Mouse (Mus musculus) lung, embryonic 15.5 days (tissue): ENCODE results near the gene Kcns1. TPM values are rescaled to one million over a fixed set of nuclear protein-coding genes. Genes with fewer than 3 reads are reported as not detected.

Source experiments
- ATAC-seq: fragments of 200-750 bp; cut with Nextera tagmentation; 2 replicates; pipeline ENCODE4 v1.8.0; 2017; ENCODE audit warnings: moderate number of reproducible peaks, borderline replicate concordance; ENCODE audit not compliant: low FRiP score, low TSS enrichment; ENCODE audit errors: extremely low read depth
- H3K27ac ChIP-seq: fragments of 300-500 bp; sonication (generic); 2 replicates; pipeline ENCODE4 v1.5.1; 2015; ENCODE audit warnings: moderate library complexity, mild to moderate bottlenecking, inconsistent platforms
- H3K27me3 ChIP-seq: fragments of 300-500 bp; sonication (generic); 2 replicates; pipeline ENCODE4 v1.6.1; 2015; ENCODE audit warnings: inconsistent platforms
- H3K36me3 ChIP-seq: fragments of 300-500 bp; sonication (generic); 2 replicates; pipeline ENCODE4 v1.6.1; 2015; ENCODE audit warnings: inconsistent platforms
- H3K4me1 ChIP-seq: fragments of 300-500 bp; sonication (generic); 2 replicates; pipeline ENCODE4 v1.6.1; 2015; ENCODE audit warnings: inconsistent platforms
- H3K4me2 ChIP-seq: fragments of 300-500 bp; sonication (generic); 2 replicates; pipeline ENCODE4 v1.6.1; 2015; ENCODE audit warnings: inconsistent platforms, mild to moderate bottlenecking, moderate library complexity
- H3K4me3 ChIP-seq: fragments of 300-500 bp; sonication (generic); 2 replicates; pipeline ENCODE4 v1.5.1; 2015; ENCODE audit warnings: mild to moderate bottlenecking, inconsistent platforms
- H3K9ac ChIP-seq: fragments of 300-500 bp; sonication (generic); 2 replicates; pipeline ENCODE4 v1.6.1; 2015; ENCODE audit warnings: inconsistent platforms
- H3K9me3 ChIP-seq: fragments of 300-500 bp; sonication (generic); 2 replicates; pipeline ENCODE4 v1.6.1; 2016; ENCODE audit warnings: inconsistent platforms
- WGBS: fragments of 180-500 bp; shearing (Covaris S2); methylation state at CpG from one replicate; pipeline ENCODE4 v1.1.7; 2015; 5-methylcytosine and 5-hydroxymethylcytosine counted together
- polyA plus RNA-seq: library from polyadenylated mRNA; unstranded; fragments of >200 nt; fragmentation: Nextera tagmentation; extraction: Ambion mirVana; gene quantifications from 2 replicates; pipeline ENCODE4 v1.2.1, GENCODE M21; 2015

Gene Kcns1
- polyA plus RNA-seq, 1 experiment from 2014 or later, result not detected

GRCm38 (mm10) chr2:164188722-164189121, 17.8 kb upstream of the Kcns1 start:
- Histone ChIP-seq H3K4me2 (no peak overlapping the region), H3K4me3 (no peak overlapping the region), H3K27ac (no peak overlapping the region), H3K36me3 (no peaks in the 10 kb centered on the region), H3K9ac (no peak overlapping the region), H3K4me1 (no peaks in the 10 kb centered on the region; the same call in 1 of the 2 replicates), H3K27me3 (no peaks in the 10 kb centered on the region), H3K9me3 (no peaks in the 10 kb centered on the region)
- 21% methylated on average over 5 of the region's 5 CpGs for WGBS
- no peak for ATAC-seq

GRCm38 (mm10) chr2:164184145-164184719, 13.3 kb upstream of the Kcns1 start:
- Histone ChIP-seq H3K4me1 (no peaks in the 10 kb centered on the region; the same call in 1 of the 2 replicates), H3K4me2 (no peak overlapping the region), H3K9ac (no peak overlapping the region), H3K4me3 (no peak overlapping the region), H3K36me3 (no peaks in the 10 kb centered on the region), H3K27ac (no peak overlapping the region), H3K9me3 (no peaks in the 10 kb centered on the region), H3K27me3 (no peaks in the 10 kb centered on the region)
- peak; percentile 12; the same call in 1 of the 2 replicates for ATAC-seq
- WGBS, result 37% methylated on average over 9 of the region's 9 CpGs

GRCm38 (mm10) chr2:164183340-164183739, 12.4 kb upstream of the Kcns1 start:
- Histone ChIP-seq H3K9me3 (no peaks in the 10 kb centered on the region), H3K4me1 (no peaks in the 10 kb centered on the region; the same call in 1 of the 2 replicates), H3K27me3 (no peaks in the 10 kb centered on the region), H3K36me3 (no peaks in the 10 kb centered on the region), H3K9ac (no peak overlapping the region), H3K27ac (no peak overlapping the region; the same call in 1 of the 2 replicates), H3K4me2 (no peak overlapping the region), H3K4me3 (no peak overlapping the region)
- 54% methylated on average over 9 of the region's 9 CpGs for WGBS
- no peak for ATAC-seq

- H3K27me3 ChIP-seq, result peaks cover 4% of the 10 kb centered on the region; the same call in 1 of the 2 replicates
- ATAC-seq, result no peak
- H3K4me2 ChIP-seq, result no peak within 1 kb of the TSS
- no peak within 1 kb of the TSS for H3K9ac ChIP-seq
- no peaks in the 10 kb centered on the region for H3K9me3 ChIP-seq
- 67% methylated on average over 7 of the region's 7 CpGs for WGBS
- H3K36me3 ChIP-seq, result no peaks in the 10 kb centered on the region
- H3K4me3 ChIP-seq, result no peak within 1 kb of the TSS
- no peak within 1 kb of the TSS; the same call in 1 of the 2 replicates for H3K27ac ChIP-seq
- no peaks in the 10 kb centered on the region; the same call in 1 of the 2 replicates for H3K4me1 ChIP-seq
Observed at GRCm38 (mm10) chr2:164182692-164183255, 11.9 kb upstream of the Kcns1 start, which contains the start of gene Wfdc5. Gene Wfdc5 (minus strand): TSS chr2:164182742.

GRCm38 (mm10) chr2:164180770-164181169, 9.9 kb upstream of the Kcns1 start:
- Histone ChIP-seq H3K9me3 (no peaks in the 10 kb centered on the region), H3K4me3 (no peak overlapping the region), H3K4me1 (no peaks in the 10 kb centered on the region; the same call in 1 of the 2 replicates), H3K27ac (no peak overlapping the region), H3K36me3 (no peaks in the 10 kb centered on the region), H3K27me3 (peaks cover 5% of the 10 kb centered on the region; the same call in 1 of the 2 replicates), H3K4me2 (no peak overlapping the region), H3K9ac (no peak overlapping the region)
- ATAC-seq, result 0 out of 2 replicates have a peak, but pooled peaks have one; percentile 10
- WGBS, result 65% methylated on average over 4 of the region's 4 CpGs

- ATAC-seq, result no peak
- Histone ChIP-seq H3K36me3 (no peaks in the 10 kb centered on the region), H3K27me3 (peaks cover 5% of the 10 kb centered on the region; the same call in 1 of the 2 replicates), H3K27ac (no peak overlapping the region), H3K9me3 (no peaks in the 10 kb centered on the region), H3K4me3 (no peak overlapping the region), H3K9ac (no peak overlapping the region), H3K4me2 (no peak overlapping the region), H3K4me1 (no peaks in the 10 kb centered on the region; the same call in 1 of the 2 replicates)
- WGBS, result 47% methylated on average over 3 of the region's 3 CpGs
Observed at GRCm38 (mm10) chr2:164180124-164180523, 9.2 kb upstream of the Kcns1 start.

GRCm38 (mm10) chr2:164177831-164178230, 6.9 kb upstream of the Kcns1 start:
- Histone ChIP-seq H3K36me3 (no peaks in the 10 kb centered on the region), H3K9ac (no peak overlapping the region), H3K27ac (no peak overlapping the region), H3K4me2 (no peak overlapping the region), H3K4me3 (no peak overlapping the region), H3K9me3 (no peaks in the 10 kb centered on the region), H3K27me3 (peaks cover 16% of the 10 kb centered on the region), H3K4me1 (no peaks in the 10 kb centered on the region)
- WGBS, result 78% methylated on average over 5 of the region's 5 CpGs
- no peak for ATAC-seq

GRCm38 (mm10) chr2:164175850-164176249, 4.9 kb upstream of the Kcns1 start:
- H3K4me1 ChIP-seq, result peaks cover 3% of the 10 kb centered on the region; the same call in 1 of the 2 replicates
- H3K4me3 ChIP-seq, result no peak overlapping the region
- H3K36me3 ChIP-seq, result no peaks in the 10 kb centered on the region
- H3K4me2 ChIP-seq, result no peak overlapping the region
- no peaks in the 10 kb centered on the region for H3K9me3 ChIP-seq
- no peak overlapping the region for H3K9ac ChIP-seq
- ATAC-seq, result no peak
- WGBS, result 67% methylated on average over 3 of the region's 3 CpGs
- peaks cover 35% of the 10 kb centered on the region for H3K27me3 ChIP-seq
- no peak overlapping the region for H3K27ac ChIP-seq

- ATAC-seq, result no peak
- 60% methylated on average over 8 of the region's 8 CpGs for WGBS
- Histone ChIP-seq H3K9ac (no peak overlapping the region), H3K27ac (no peak overlapping the region), H3K36me3 (no peaks in the 10 kb centered on the region), H3K9me3 (no peaks in the 10 kb centered on the region), H3K4me2 (no peak overlapping the region), H3K4me3 (no peak overlapping the region), H3K27me3 (peaks cover 45% of the 10 kb centered on the region), H3K4me1 (peaks cover 7% of the 10 kb centered on the region; the same call in 1 of the 2 replicates)
Observed at GRCm38 (mm10) chr2:164174649-164175395, 3.9 kb upstream of the Kcns1 start.

- Histone ChIP-seq H3K36me3 (no peaks in the 10 kb centered on the region), H3K9ac (no peak overlapping the region), H3K9me3 (no peaks in the 10 kb centered on the region), H3K27me3 (peaks cover 59% of the 10 kb centered on the region), H3K4me1 (peaks cover 10% of the 10 kb centered on the region), H3K4me2 (no peak overlapping the region), H3K4me3 (no peak overlapping the region), H3K27ac (no peak overlapping the region)
- WGBS, result 53% methylated on average over 3 of the region's 3 CpGs
- ATAC-seq, result no peak
Observed at GRCm38 (mm10) chr2:164173394-164173793, 2.5 kb upstream of the Kcns1 start.

GRCm38 (mm10) chr2:164170326-164170725, 587 bp downstream of the Kcns1 start:
- 6% methylated on average over 11 of the region's 11 CpGs for WGBS
- H3K27ac ChIP-seq, result no peak overlapping the region
- no peak overlapping the region; the same call in 1 of the 2 replicates for H3K4me2 ChIP-seq
- no peak for ATAC-seq
- no peaks in the 10 kb centered on the region for H3K9me3 ChIP-seq
- no peak overlapping the region for H3K4me3 ChIP-seq
- H3K9ac ChIP-seq, result no peak overlapping the region
- H3K36me3 ChIP-seq, result no peaks in the 10 kb centered on the region
- peaks cover 19% of the 10 kb centered on the region for H3K4me1 ChIP-seq
- H3K27me3 ChIP-seq, result peaks cover 85% of the 10 kb centered on the region

GRCm38 (mm10) chr2:164168571-164168946, 2.4 kb downstream of the Kcns1 start:
- Histone ChIP-seq H3K27me3 (peaks cover 80% of the 10 kb centered on the region), H3K27ac (no peak overlapping the region), H3K36me3 (no peaks in the 10 kb centered on the region), H3K4me3 (peak overlapping the region; percentile 29), H3K4me2 (peak overlapping the region; percentile 60), H3K9ac (no peak overlapping the region), H3K4me1 (peaks cover 19% of the 10 kb centered on the region), H3K9me3 (no peaks in the 10 kb centered on the region)
- 8% methylated on average over 42 of the region's 42 CpGs for WGBS
- ATAC-seq, result no peak
